Comparison of ENCODE assay signal across 12 mouse cellular contexts in the genomic region with DNA sequence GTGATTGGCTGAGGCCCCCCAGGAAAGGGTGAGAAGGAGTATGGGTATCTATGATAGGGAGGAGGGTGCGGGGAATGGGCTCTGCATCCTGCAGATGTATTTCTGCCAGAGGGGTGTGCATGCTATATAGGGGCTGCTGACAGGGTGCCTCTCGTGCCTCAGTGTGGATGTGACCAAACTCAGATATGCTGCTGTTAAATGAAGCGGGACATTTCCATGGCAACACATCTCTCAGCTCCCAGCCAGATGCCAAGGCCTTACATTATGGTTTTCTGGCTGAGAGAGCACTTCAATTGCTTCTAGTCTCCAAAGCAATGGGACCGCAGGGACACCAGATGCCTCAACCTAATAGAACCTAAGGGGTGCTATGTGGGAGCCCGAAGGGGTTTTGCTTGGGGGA. TPM values are rescaled to one million over a fixed set of nuclear protein-coding genes. Genes with fewer than 3 reads are reported as not detected.
DNase-seq lines count a peak whose midpoint lies in the region; ATAC-seq and TF ChIP-seq lines count a peak whose summit lies in the region.
"Had no signal": no experiment of that assay in that cellular context is flagged by ENCODE, and none has a peak within 500 bp of the region (broad histone marks: within the 10 kb centered on the region; RNA-seq: fewer than 3 reads in every experiment).

No protein-coding gene starts in this region.

- H3K36me3 ChIP-seq in embryonic facial prominence, embryonic 11.5 days (replicated peaks; ENCODE audit: control insufficient read depth, insufficient read depth, low read depth, low read length) = no peaks in the 10 kb centered on the region
- peaks cover 22% of the 10 kb centered on the region for H3K36me3 ChIP-seq in embryonic facial prominence, embryonic 10.5 days (replicated peaks)
- peaks cover 22% of the 10 kb centered on the region for H3K36me3 ChIP-seq in hindbrain, embryonic 10.5 days
- H3K36me3 ChIP-seq in midbrain, postnatal 0 days (ENCODE audit: insufficient read depth, low read length) = no peaks in the 10 kb centered on the region
- H3K36me3 ChIP-seq: stomach, embryonic 15.5 days had no signal

- no peak overlapping the region for H3K4me3 ChIP-seq in embryonic facial prominence, embryonic 11.5 days (ENCODE audit: low read depth, low read length)
- no peak overlapping the region for H3K4me3 ChIP-seq in embryonic facial prominence, embryonic 10.5 days
- H3K4me3 ChIP-seq in hindbrain, embryonic 10.5 days = no peak overlapping the region
- H3K4me3 ChIP-seq in midbrain, postnatal 0 days (ENCODE audit: low read depth, low read length) = no peak overlapping the region
- H3K4me3 ChIP-seq: embryonic facial prominence, embryonic 15.5 days; limb, embryonic 12.5 days; stomach, embryonic 15.5 days had no signal

- no peak for DNase-seq in embryonic facial prominence, embryonic 11.5 days (ENCODE audit: low spot score)
- no peak for DNase-seq in embryonic facial prominence, embryonic 10.5 days (ENCODE audit: low spot score)
- peak; percentile 72 for DNase-seq in brain, adult 2 months (ENCODE audit: low read depth, low spot score)
- peak; percentile 31 for DNase-seq in hindbrain, embryonic 10.5 days (ENCODE audit: low spot score)
- peak; percentile 92 for DNase-seq in midbrain, postnatal 0 days (ENCODE audit: low spot score)
- DNase-seq in spleen, postnatal 36 days (ENCODE audit: low spot score in 2 of 2) = no peak
- no peak for DNase-seq in lung, postnatal 4 days
- no peak for DNase-seq in layer of hippocampus, adult 8-10 months (ENCODE audit: low spot score in 2 of 2)

- TF ChIP-seq CTCF in midbrain, postnatal 0 days (IDR thresholded peaks at IDR 0.05) = no peak

- H3K9me3 ChIP-seq in embryonic facial prominence, embryonic 11.5 days (replicated peaks; ENCODE audit: control insufficient read depth, low read length) = no peaks in the 10 kb centered on the region
- no peaks in the 10 kb centered on the region for H3K9me3 ChIP-seq in embryonic facial prominence, embryonic 10.5 days
- H3K9me3 ChIP-seq in hindbrain, embryonic 10.5 days = 0 out of 2 replicates have a peak, but pooled peaks cover 3% of the 10 kb centered on the region
- no peaks in the 10 kb centered on the region for H3K9me3 ChIP-seq in midbrain, postnatal 0 days (ENCODE audit: low read length)
- H3K9me3 ChIP-seq: embryonic facial prominence, embryonic 15.5 days; limb, embryonic 12.5 days; stomach, embryonic 15.5 days had no signal

- no peaks in the 10 kb centered on the region for H3K27me3 ChIP-seq in embryonic facial prominence, embryonic 11.5 days (ENCODE audit: control insufficient read depth, insufficient read depth, low read length)
- H3K27me3 ChIP-seq in embryonic facial prominence, embryonic 10.5 days (replicated peaks; ENCODE audit: low read depth, poor library complexity, severe bottlenecking) = no peaks in the 10 kb centered on the region
- no peaks in the 10 kb centered on the region for H3K27me3 ChIP-seq in hindbrain, embryonic 10.5 days (ENCODE audit: insufficient read depth, poor library complexity, severe bottlenecking)
- H3K27me3 ChIP-seq in midbrain, postnatal 0 days (ENCODE audit: insufficient read depth, low read length) = no peaks in the 10 kb centered on the region
- H3K27me3 ChIP-seq: embryonic facial prominence, embryonic 15.5 days; limb, embryonic 12.5 days; stomach, embryonic 15.5 days had no signal

- no peak overlapping the region for H3K9ac ChIP-seq in embryonic facial prominence, embryonic 11.5 days (replicated peaks; ENCODE audit: low read length)
- H3K9ac ChIP-seq in midbrain, postnatal 0 days (replicated peaks; ENCODE audit: low read length, poor library complexity, severe bottlenecking) = no peak overlapping the region
- H3K9ac ChIP-seq: embryonic facial prominence, embryonic 15.5 days; limb, embryonic 12.5 days; stomach, embryonic 15.5 days had no signal

- WGBS in embryonic facial prominence, embryonic 11.5 days = 77% methylated on average over 5 of the region's 5 CpGs
- 80% methylated on average over 5 of the region's 5 CpGs for WGBS in embryonic facial prominence, embryonic 10.5 days
- WGBS in hindbrain, embryonic 10.5 days = 65% methylated on average over 5 of the region's 5 CpGs
- WGBS in midbrain, postnatal 0 days = 35% methylated on average over 5 of the region's 5 CpGs

- no peaks in the 10 kb centered on the region for H3K4me1 ChIP-seq in embryonic facial prominence, embryonic 11.5 days (ENCODE audit: control insufficient read depth, insufficient read depth, low read length)
- H3K4me1 ChIP-seq in embryonic facial prominence, embryonic 10.5 days = peaks cover 10% of the 10 kb centered on the region
- H3K4me1 ChIP-seq in hindbrain, embryonic 10.5 days (replicated peaks) = peaks cover 15% of the 10 kb centered on the region
- H3K4me1 ChIP-seq in midbrain, postnatal 0 days (ENCODE audit: insufficient read depth, low read length) = peaks cover 6% of the 10 kb centered on the region; the same call in 1 of the 2 replicates
- H3K4me1 ChIP-seq: embryonic facial prominence, embryonic 15.5 days; limb, embryonic 12.5 days; stomach, embryonic 15.5 days had no signal

- peak; percentile 46; the same call in 1 of the 2 replicates for ATAC-seq in embryonic facial prominence, embryonic 11.5 days (replicated peaks; ENCODE audit: insufficient number of reproducible peaks, low FRiP score, low TSS enrichment, low read depth)
- peak; percentile 83 for ATAC-seq in midbrain, postnatal 0 days (ENCODE audit: low FRiP score)
- ATAC-seq: lung, postnatal 0 days had no signal

- H3K4me2 ChIP-seq in embryonic facial prominence, embryonic 11.5 days (ENCODE audit: low read depth, low read length) = no peak overlapping the region
- H3K4me2 ChIP-seq in midbrain, postnatal 0 days (ENCODE audit: low read depth, low read length, poor library complexity, severe bottlenecking) = no peak overlapping the region
- H3K4me2 ChIP-seq: embryonic facial prominence, embryonic 15.5 days; limb, embryonic 12.5 days; stomach, embryonic 15.5 days had no signal

- no peak overlapping the region for H3K27ac ChIP-seq in embryonic facial prominence, embryonic 11.5 days (replicated peaks; ENCODE audit: low read depth, low read length)
- H3K27ac ChIP-seq in embryonic facial prominence, embryonic 10.5 days (replicated peaks) = no peak overlapping the region
- peak overlapping the region; percentile 63 for H3K27ac ChIP-seq in hindbrain, embryonic 10.5 days
- peak overlapping the region; percentile 69 for H3K27ac ChIP-seq in midbrain, postnatal 0 days (ENCODE audit: low read depth, low read length)
- H3K27ac ChIP-seq: embryonic facial prominence, embryonic 15.5 days; limb, embryonic 12.5 days; stomach, embryonic 15.5 days had no signal

RNA-seq across cellular contexts. Expression of a gene that starts 24.8 kb away (rescaled TPM):
- polyA plus RNA-seq in embryonic facial prominence, embryonic 11.5 days (2014; fragmentation: Nextera tagmentation; extraction: Ambion mirVana) = 303 and 309 TPM in 2 replicates
- polyA plus RNA-seq in embryonic facial prominence, embryonic 10.5 days (2016; fragmentation: Nextera tagmentation; extraction: Ambion mirVana) = 311 and 324 TPM in 2 replicates
- polyA plus RNA-seq in hindbrain, embryonic 10.5 days (2016; fragmentation: Nextera tagmentation; extraction: Ambion mirVana) = 295 and 311 TPM in 2 replicates
- 38.9 and 58.2 TPM in 2 replicates for total RNA-seq in midbrain, postnatal 0 days (2014; rRNA removed)
- 181 and 194 TPM in 2 replicates for polyA plus RNA-seq in midbrain, postnatal 0 days (2015; fragmentation: Nextera tagmentation; extraction: Ambion mirVana)
- 100 to 1,000 TPM; 102 to 127 (median 112) TPM for total RNA-seq in layer of hippocampus, adult 8-10 months (2022)

RNA-seq across cellular contexts. Expression of a gene that starts 24.9 kb away (rescaled TPM):
- 33.4 and 42.9 TPM in 2 replicates for polyA plus RNA-seq in embryonic facial prominence, embryonic 11.5 days (2014; fragmentation: Nextera tagmentation; extraction: Ambion mirVana)
- 69.6 and 76.0 TPM in 2 replicates for polyA plus RNA-seq in embryonic facial prominence, embryonic 10.5 days (2016; fragmentation: Nextera tagmentation; extraction: Ambion mirVana)
- 47.6 and 61.6 TPM in 2 replicates for polyA plus RNA-seq in hindbrain, embryonic 10.5 days (2016; fragmentation: Nextera tagmentation; extraction: Ambion mirVana)
- total RNA-seq in midbrain, postnatal 0 days (2014; rRNA removed) = 20.3 and 28.7 TPM in 2 replicates
- 31.5 and 36.8 TPM in 2 replicates for polyA plus RNA-seq in midbrain, postnatal 0 days (2015; fragmentation: Nextera tagmentation; extraction: Ambion mirVana)
- 10 to 100 TPM; 21.4 to 29.0 (median 24.3) TPM for total RNA-seq in layer of hippocampus, adult 8-10 months (2022)

RNA-seq across cellular contexts. Expression of a gene that starts 30.8 kb away (rescaled TPM):
- polyA plus RNA-seq in embryonic facial prominence, embryonic 11.5 days (2014; fragmentation: Nextera tagmentation; extraction: Ambion mirVana) = 65.0 and 66.1 TPM in 2 replicates
- 58.5 and 61.8 TPM in 2 replicates for polyA plus RNA-seq in embryonic facial prominence, embryonic 10.5 days (2016; fragmentation: Nextera tagmentation; extraction: Ambion mirVana)
- 55.8 and 59.0 TPM in 2 replicates for polyA plus RNA-seq in hindbrain, embryonic 10.5 days (2016; fragmentation: Nextera tagmentation; extraction: Ambion mirVana)
- 41.5 and 49.8 TPM in 2 replicates for total RNA-seq in midbrain, postnatal 0 days (2014; rRNA removed)
- 86.6 and 99.6 TPM in 2 replicates for polyA plus RNA-seq in midbrain, postnatal 0 days (2015; fragmentation: Nextera tagmentation; extraction: Ambion mirVana)
- total RNA-seq in layer of hippocampus, adult 8-10 months (2022) = 10 to 100 TPM; 32.5 to 50.1 (median 37.4) TPM

RNA-seq across cellular contexts. Expression of a gene that starts 53.2 kb away (rescaled TPM):
- 169 and 176 TPM in 2 replicates for polyA plus RNA-seq in embryonic facial prominence, embryonic 11.5 days (2014; fragmentation: Nextera tagmentation; extraction: Ambion mirVana)
- 159 and 166 TPM in 2 replicates for polyA plus RNA-seq in embryonic facial prominence, embryonic 10.5 days (2016; fragmentation: Nextera tagmentation; extraction: Ambion mirVana)
- 127 and 154 TPM in 2 replicates for polyA plus RNA-seq in hindbrain, embryonic 10.5 days (2016; fragmentation: Nextera tagmentation; extraction: Ambion mirVana)
- 36.0 and 37.8 TPM in 2 replicates for total RNA-seq in midbrain, postnatal 0 days (2014; rRNA removed)
- 82.7 and 87.9 TPM in 2 replicates for polyA plus RNA-seq in midbrain, postnatal 0 days (2015; fragmentation: Nextera tagmentation; extraction: Ambion mirVana)
- total RNA-seq in layer of hippocampus, adult 8-10 months (2022) = 10 to 100 TPM; 59.6 to 69.6 (median 65.4) TPM

Comparison
In these comparisons a context has a peak if more than half of its experiments do, and no peak if none do; other contexts are left out.
1. DNase-seq: peak in brain, adult 2 months (single experiment), hindbrain, embryonic 10.5 days (single experiment) and midbrain, postnatal 0 days (single experiment); none in embryonic facial prominence, embryonic 11.5 days (single experiment), embryonic facial prominence, embryonic 10.5 days (single experiment), spleen, postnatal 36 days (0 of 2), lung, postnatal 4 days (0 of 2) and layer of hippocampus, adult 8-10 months (0 of 2).
2. H3K27ac ChIP-seq: peak in hindbrain, embryonic 10.5 days (single experiment) and midbrain, postnatal 0 days (single experiment); none in embryonic facial prominence, embryonic 11.5 days (single experiment) and embryonic facial prominence, embryonic 10.5 days (single experiment).